Mouse (Mus musculus) ES-Bruce4 (cell line): ENCODE measurements around the gene Xntrpc.

Experiments
- CTCF ChIP-seq: IDR thresholded peaks from one replicate; pipeline ENCODE4 v1.8.1; 2011; ENCODE audit warnings: low read depth, low read length
- EP300 ChIP-seq: IDR thresholded peaks from 2 replicates; pipeline ENCODE4 v1.6.1; 2011; ENCODE audit warnings: low read depth, low read length; ENCODE audit not compliant: insufficient read depth

DNA sequence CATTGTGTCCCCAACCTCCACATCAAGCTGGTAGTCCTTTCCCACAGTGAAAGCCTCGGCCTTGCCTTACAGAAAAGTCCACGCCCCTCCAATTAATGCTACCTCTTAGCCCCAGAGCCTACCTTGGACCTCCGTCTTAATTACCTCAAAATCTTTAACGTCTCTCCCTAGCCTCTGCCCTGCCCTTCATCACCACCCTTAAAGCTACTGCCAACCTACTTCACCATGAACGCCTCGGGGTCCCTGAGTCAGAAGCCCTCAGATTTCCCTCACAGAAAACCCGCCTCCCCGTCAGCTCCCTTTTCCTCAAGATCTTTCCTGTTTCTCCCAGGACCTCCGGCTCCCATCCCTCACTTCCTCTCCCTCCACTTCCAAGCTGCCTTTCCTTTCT is 863 bp upstream of the Xntrpc start:
- TF ChIP-seq EP300 (no peak), CTCF (no peak)
